Mouse (Mus musculus) megakaryocyte-erythroid progenitor cell, adult 5-6 weeks (primary cell): ENCODE data around the gene Hist1h3h. TPM values are rescaled to one million over a fixed set of nuclear protein-coding genes. Genes with fewer than 3 reads are reported as not detected.
"Not testable (repeated sequence)": the region's sequence is repeated elsewhere in the genome, so short reads cannot be mapped to it uniquely, and the experiment has no call there.

Experiments used
- ATAC-seq: replicated peaks from 2 replicates; pipeline ENCODE4 v1.8.0; 2016; ENCODE audit warnings: mild to moderate bottlenecking, inconsistent platforms; ENCODE audit not compliant: severe bottlenecking, poor library complexity, low FRiP score, low TSS enrichment
- total RNA-seq, 2 experiments: library from RNA; stranded (forward) in 1 of 2; stranded (reverse) in 1 of 2; fragments of 200-1000, 215-1000 nt in 1 of 2; fragments of >200 nt in 1 of 2; fragmentation: Nextera tagmentation in 1 of 2; gene quantifications; 2 replicates each; pipeline ENCODE4 v1.2.3; 2014 to 2017

The Hist1h3h gene
- total RNA-seq (2014; fragmentation: Nextera tagmentation) (21.9 TPM in 1 of 2 replicates, not detected in the other), total RNA-seq (2017) (175 and 228 TPM in 2 replicates)

- ATAC-seq, result peak; percentile 35
These were observed at the start of gene Hist1h3h for GRCm38 (mm10) chr13:21717397-21718357. TSS of gene Hist1h3h (plus strand) at chr13:21717659.

GRCm38 (mm10) chr13:21677305-21677704, 40.2 kb upstream of the Hist1h3h start, which contains the start of gene Olfr1360:
TSS of gene Olfr1360 (minus strand) at chr13:21677405.
- ATAC-seq, result no peak

GRCm38 (mm10) chr13:21697811-21698210, 19.6 kb upstream of the Hist1h3h start, which contains the start of gene Olfr1359:
TSS of gene Olfr1359 (plus strand) at chr13:21698111.
- no peak for ATAC-seq

- no peak for ATAC-seq
These were observed 10.8 kb upstream of the Hist1h3h start for GRCm38 (mm10) chr13:21706669-21707068.

GRCm38 (mm10) chr13:21710031-21710711, 7.3 kb upstream of the Hist1h3h start:
- ATAC-seq, result peak; percentile 80

- ATAC-seq, result peak; percentile 17; the same call in 1 of the 2 replicates
These were observed 6.5 kb upstream of the Hist1h3h start for GRCm38 (mm10) chr13:21710821-21711525.

- peak; percentile 27 for ATAC-seq
These were observed 5.8 kb upstream of the Hist1h3h start for GRCm38 (mm10) chr13:21711698-21712097.

- peak; percentile 27 for ATAC-seq
These were observed 2.7 kb upstream of the Hist1h3h start for GRCm38 (mm10) chr13:21714725-21715124.

GRCm38 (mm10) chr13:21715131-21715863, 2.2 kb upstream of the Hist1h3h start:
- ATAC-seq, result 0 out of 2 replicates have a peak, but pooled peaks have one; percentile 11

- ATAC-seq, result peak; percentile 79
These were observed 1.5 kb upstream of the Hist1h3h start, which contains the start of the genes Hist1h2bl and Hist1h2ai for GRCm38 (mm10) chr13:21715864-21716539. TSS of gene Hist1h2bl (minus strand) at chr13:21716143. TSS of gene Hist1h2ai (plus strand) at chr13:21716422.

- peak; percentile 19 for ATAC-seq
These were observed 693 bp upstream of the Hist1h3h start for GRCm38 (mm10) chr13:21716540-21717391.

- ATAC-seq, result no peak
These were observed 1.1 kb downstream of the Hist1h3h start for GRCm38 (mm10) chr13:21718381-21719080.

GRCm38 (mm10) chr13:21721107-21721756, 3.8 kb downstream of the Hist1h3h start:
- ATAC-seq, result not testable (repeated sequence)

- ATAC-seq, result peak; percentile 91
These were observed 4.4 kb downstream of the Hist1h3h start, which contains the start of gene Hist1h2bm for GRCm38 (mm10) chr13:21721757-21722372. TSS of gene Hist1h2bm (plus strand) at chr13:21722044.

- peak; percentile 39 for ATAC-seq
These were observed 5.0 kb downstream of the Hist1h3h start for GRCm38 (mm10) chr13:21722373-21722925.
